Mouse (Mus musculus) myocyte (in vitro differentiated cells): ENCODE data around the gene Erich2. TPM values are rescaled to one million over a fixed set of nuclear protein-coding genes. Genes with fewer than 3 reads are reported as not detected.

Source experiments
- H3K27me3 ChIP-seq: one replicate; pipeline ENCODE4 v1.6.1; 2011; ENCODE audit not compliant: control insufficient read depth, insufficient read depth, insufficient read length
- H3K36me3 ChIP-seq: one replicate; pipeline ENCODE4 v1.6.1; 2011; ENCODE audit not compliant: control insufficient read depth, insufficient read depth
- H3K4me2 ChIP-seq: one replicate; pipeline ENCODE4 v1.6.1; 2011; ENCODE audit warnings: low read depth, control low read depth
- H3K4me3 ChIP-seq: one replicate; pipeline ENCODE4 v1.5.1; 2011; ENCODE audit warnings: mild to moderate bottlenecking, control low read depth, moderate library complexity
- H3K79me2 ChIP-seq: one replicate; pipeline ENCODE4 v1.6.1; 2011; ENCODE audit not compliant: control insufficient read depth, insufficient read depth
- H3ac ChIP-seq: one replicate; pipeline ENCODE4 v1.6.1; 2011; ENCODE audit not compliant: control insufficient read depth, insufficient read length
- CEBPB ChIP-seq: IDR thresholded peaks from 2 replicates; pipeline ENCODE4 v1.6.1; 2011; ENCODE audit warnings: mild to moderate bottlenecking, moderate library complexity; ENCODE audit not compliant: poor library complexity, insufficient read depth, severe bottlenecking
- E2F4 ChIP-seq: IDR thresholded peaks from one replicate; pipeline ENCODE4 v1.6.1; 2011; ENCODE audit warnings: mild to moderate bottlenecking, control low read depth, moderate library complexity; ENCODE audit not compliant: insufficient read depth
- MAX ChIP-seq: IDR thresholded peaks from one replicate; pipeline ENCODE4 v1.6.1; 2011; ENCODE audit warnings: low read depth, mild to moderate bottlenecking, control low read depth
- MYOD1 ChIP-seq, 3 experiments: IDR thresholded peaks; one replicate each; pipeline ENCODE4 v1.6.1; 2011; ENCODE audit warnings: control low read depth in 2 of 3, low read depth in 2 of 3, mild to moderate bottlenecking in 2 of 3, moderate library complexity in 1 of 3; ENCODE audit not compliant: insufficient read length in 2 of 3, control insufficient read depth in 1 of 3
- MYOG ChIP-seq, 3 experiments: IDR thresholded peaks; one replicate each; pipeline ENCODE4 v1.6.1; 2011; ENCODE audit warnings: control low read depth in 2 of 3, low read depth in 2 of 3, mild to moderate bottlenecking in 2 of 3; ENCODE audit not compliant: insufficient read length in 2 of 3, control insufficient read depth in 1 of 3, insufficient read depth in 1 of 3
- POLR2A ChIP-seq: IDR thresholded peaks from one replicate; pipeline ENCODE4 v1.6.1; 2011; ENCODE audit warnings: low read depth, mild to moderate bottlenecking, control low read depth, moderate library complexity; ENCODE audit not compliant: insufficient read length
- POLR2AphosphoS2 ChIP-seq: IDR thresholded peaks from one replicate; pipeline ENCODE4 v1.6.1; 2011; ENCODE audit warnings: low read depth, control low read depth; ENCODE audit not compliant: insufficient read length
- REST ChIP-seq: IDR thresholded peaks from one replicate; pipeline ENCODE4 v1.6.1; 2011; ENCODE audit warnings: mild to moderate bottlenecking, control low read depth, moderate library complexity; ENCODE audit not compliant: insufficient read depth, insufficient read length
- SRF ChIP-seq: IDR thresholded peaks from one replicate; pipeline ENCODE4 v1.6.1; 2011; ENCODE audit warnings: low read depth; ENCODE audit not compliant: control insufficient read depth, insufficient read length
- TCF12 ChIP-seq: IDR thresholded peaks from one replicate; pipeline ENCODE4 v1.6.1; 2011; ENCODE audit warnings: mild to moderate bottlenecking, control low read depth; ENCODE audit not compliant: poor library complexity, insufficient read depth, severe bottlenecking
- TCF3 ChIP-seq: IDR thresholded peaks from one replicate; pipeline ENCODE4 v1.6.1; 2011; ENCODE audit warnings: low read depth, control low read depth; ENCODE audit not compliant: insufficient read length
- USF1 ChIP-seq: IDR thresholded peaks from one replicate; pipeline ENCODE4 v1.6.1; 2011; ENCODE audit warnings: low read depth, mild to moderate bottlenecking, control low read depth, moderate library complexity
- polyA plus RNA-seq: library from polyadenylated mRNA; unstranded; fragments of >200 nt; fragmentation: generic; extraction: Trizol; gene quantifications from one replicate; pipeline ENCODE4 v1.2.1, GENCODE M21; 2012; ENCODE audit warnings: missing spikeins

The Erich2 gene
- polyA plus RNA-seq, 1 experiment = 0.13 TPM

GRCm38 (mm10) chr2:70568198-70568941 lies 59.8 kb downstream of the Erich2 start:
- H3K79me2 ChIP-seq = no peaks in the 10 kb centered on the region
- H3K4me3 ChIP-seq = no peak overlapping the region
- TF ChIP-seq TCF3 (no peak), POLR2A (no peak), TCF12 (no peak), CEBPB (no peak), MAX (no peak), REST (no peak), MYOG (IDR thresholded peaks at IDR 0.05; ENCODE audit: control insufficient read depth in 1 of 3, insufficient read depth in 1 of 3, insufficient read length in 2 of 3, low read depth in 2 of 3) (no peak), USF1 (no peak), MYOD1 (IDR thresholded peaks at IDR 0.05; ENCODE audit: control insufficient read depth in 1 of 3, insufficient read length in 2 of 3, low read depth in 2 of 3) (no peak), E2F4 (no peak), POLR2AphosphoS2 (no peak), SRF (no peak)
- no peaks in the 10 kb centered on the region for H3K36me3 ChIP-seq
- no peak overlapping the region for H3K4me2 ChIP-seq
- peaks cover 31% of the 10 kb centered on the region for H3K27me3 ChIP-seq
- no peak overlapping the region for H3ac ChIP-seq

GRCm38 (mm10) chr2:70571698-70572097 lies 63.1 kb downstream of the Erich2 start:
- Histone ChIP-seq H3ac (no peak overlapping the region), H3K4me2 (no peak overlapping the region), H3K79me2 (no peaks in the 10 kb centered on the region), H3K4me3 (no peak overlapping the region), H3K27me3 (peaks cover 16% of the 10 kb centered on the region), H3K36me3 (no peaks in the 10 kb centered on the region)
- TF ChIP-seq USF1 (no peak), TCF12 (no peak), CEBPB (no peak), MYOD1 (IDR thresholded peaks at IDR 0.05; ENCODE audit: control insufficient read depth in 1 of 3, insufficient read length in 2 of 3, low read depth in 2 of 3) (no peak), POLR2A (no peak), MAX (no peak), TCF3 (no peak), MYOG (IDR thresholded peaks at IDR 0.05; ENCODE audit: control insufficient read depth in 1 of 3, insufficient read depth in 1 of 3, insufficient read length in 2 of 3, low read depth in 2 of 3) (no peak), REST (no peak), POLR2AphosphoS2 (no peak)

- Histone ChIP-seq H3K4me2 (no peak overlapping the region), H3K79me2 (no peaks in the 10 kb centered on the region), H3ac (no peak overlapping the region), H3K36me3 (no peaks in the 10 kb centered on the region), H3K27me3 (peaks cover 11% of the 10 kb centered on the region), H3K4me3 (no peak overlapping the region)
- TF ChIP-seq TCF3 (no peak), POLR2AphosphoS2 (no peak), CEBPB (no peak), E2F4 (no peak)
Observed at GRCm38 (mm10) chr2:70572251-70572650, 63.6 kb downstream of the Erich2 start.

GRCm38 (mm10) chr2:70573544-70574210 lies 65.1 kb downstream of the Erich2 start:
- H3K79me2 ChIP-seq = no peaks in the 10 kb centered on the region
- H3ac ChIP-seq = no peak overlapping the region
- H3K4me2 ChIP-seq = no peak overlapping the region
- no peaks in the 10 kb centered on the region for H3K36me3 ChIP-seq
- TF ChIP-seq MYOD1 (IDR thresholded peaks at IDR 0.05; ENCODE audit: control insufficient read depth in 1 of 3, insufficient read length in 2 of 3, low read depth in 2 of 3) (no peak), POLR2A (no peak), MAX (no peak), TCF12 (no peak), E2F4 (no peak), REST (no peak), CEBPB (no peak), TCF3 (no peak), USF1 (no peak), SRF (no peak), MYOG (IDR thresholded peaks at IDR 0.05; ENCODE audit: control insufficient read depth in 1 of 3, insufficient read depth in 1 of 3, insufficient read length in 2 of 3, low read depth in 2 of 3) (no peak), POLR2AphosphoS2 (no peak)
- no peak overlapping the region for H3K4me3 ChIP-seq
- peaks cover 16% of the 10 kb centered on the region for H3K27me3 ChIP-seq

GRCm38 (mm10) chr2:70588200-70588599 lies 79.6 kb downstream of the Erich2 start:
- Histone ChIP-seq H3K36me3 (no peaks in the 10 kb centered on the region), H3K27me3 (no peaks in the 10 kb centered on the region), H3K4me3 (no peak overlapping the region), H3K79me2 (no peaks in the 10 kb centered on the region), H3K4me2 (no peak overlapping the region), H3ac (no peak overlapping the region)
- TF ChIP-seq TCF3 (no peak), REST (no peak), SRF (no peak), CEBPB (no peak), POLR2AphosphoS2 (no peak), E2F4 (no peak), TCF12 (no peak), MAX (no peak), MYOG (IDR thresholded peaks at IDR 0.05; ENCODE audit: control insufficient read depth in 1 of 3, insufficient read depth in 1 of 3, insufficient read length in 2 of 3, low read depth in 2 of 3) (no peak), POLR2A (no peak), MYOD1 (IDR thresholded peaks at IDR 0.05; ENCODE audit: control insufficient read depth in 1 of 3, insufficient read length in 2 of 3, low read depth in 2 of 3) (no peak), USF1 (no peak)
